Mouse (Mus musculus) testis, adult 2 months (tissue): ENCODE data around the gene Rptor.

ENCODE experiments used
- CTCF ChIP-seq: fragments of 200-500 bp; IDR thresholded peaks from 2 replicates; pipeline ENCODE4 v1.5.1; 2012; ENCODE audit warnings: low read depth, mild to moderate bottlenecking, inconsistent platforms, low read length, moderate library complexity; ENCODE audit not compliant: control insufficient read depth, insufficient read depth, insufficient replicate concordance
- POLR2A ChIP-seq: fragments of 200-500 bp; IDR thresholded peaks from 2 replicates; pipeline ENCODE4 v1.6.1; 2012; ENCODE audit warnings: low read depth, mild to moderate bottlenecking, inconsistent platforms, low read length, moderate library complexity; ENCODE audit not compliant: control insufficient read depth

DNA sequence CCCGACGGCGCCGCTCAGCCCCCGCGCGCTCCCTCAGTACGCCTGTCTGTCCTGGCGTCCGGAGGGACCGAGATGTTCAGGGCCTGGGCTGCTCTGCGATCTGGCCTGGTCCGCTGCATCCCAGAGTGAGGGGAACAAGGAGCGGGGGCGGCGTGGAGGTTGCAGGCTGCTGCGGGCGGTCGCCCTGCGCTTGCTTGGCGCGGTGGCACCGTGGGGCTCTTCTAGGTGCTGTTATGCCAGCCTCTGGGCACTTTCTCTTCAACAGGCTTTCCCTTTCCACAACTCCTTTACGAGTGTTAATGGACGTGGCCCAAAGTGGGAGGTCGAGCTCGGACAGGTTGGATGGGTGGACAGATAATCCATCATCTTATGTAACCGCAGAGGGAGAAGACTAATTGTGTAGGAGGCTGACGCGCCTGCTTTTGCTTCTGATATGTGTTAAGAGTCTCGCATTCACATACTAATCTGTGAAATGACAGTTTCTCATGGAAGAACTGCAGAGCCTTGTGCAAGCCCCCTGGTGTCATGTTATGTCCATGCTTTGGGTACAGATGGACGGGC is 340.8 kb downstream of the Rptor start:
- TF ChIP-seq CTCF, result no peak
- TF ChIP-seq POLR2A, result no peak
